9 mouse cellular contexts compared by ENCODE assay signal in genomic region chr13:78200407-78200806, GRCm38 (mm10). TPM values are rescaled to one million over a fixed set of nuclear protein-coding genes. Genes with fewer than 3 reads are reported as not detected.
DNase-seq lines count a peak whose midpoint lies in the region; ATAC-seq and TF ChIP-seq lines count a peak whose summit lies in the region.
"Had no signal": no experiment of that assay in that cellular context is flagged by ENCODE, and none has a peak within 500 bp of the region (broad histone marks: within the 10 kb centered on the region; RNA-seq: fewer than 3 reads in every experiment).

No protein-coding gene starts in this region.

- no peak overlapping the region for H3K27ac ChIP-seq in brown adipose tissue, adult 24 weeks (replicated peaks; ENCODE audit: low read depth, low read length)
- H3K27ac ChIP-seq in forebrain, embryonic 13.5 days = peak overlapping the region; percentile 100
- H3K27ac ChIP-seq in midbrain, embryonic 14.5 days (replicated peaks; ENCODE audit: low read depth, low read length) = peak overlapping the region; percentile 100
- H3K27ac ChIP-seq: macrophage had no signal

- H3K36me3 ChIP-seq in forebrain, embryonic 13.5 days (ENCODE audit: poor library complexity, severe bottlenecking) = peaks cover 4% of the 10 kb centered on the region
- peaks cover under 1% of the 10 kb centered on the region for H3K36me3 ChIP-seq in midbrain, embryonic 14.5 days (ENCODE audit: control insufficient read depth, insufficient read depth, low read length)

- H3K4me2 ChIP-seq in forebrain, embryonic 13.5 days = peak overlapping the region; percentile 78
- peak overlapping the region; percentile 82 for H3K4me2 ChIP-seq in midbrain, embryonic 14.5 days (ENCODE audit: low read length)

- WGBS in lung, adult 2 months = 2% methylated on average over 9 of the region's 9 CpGs
- 0% methylated on average over 9 of the region's 9 CpGs for WGBS in forebrain, embryonic 13.5 days
- 0% methylated on average over 9 of the region's 9 CpGs for WGBS in midbrain, embryonic 14.5 days

- no peaks in the 10 kb centered on the region for H3K4me1 ChIP-seq in lung, adult 2 months (ENCODE audit: control insufficient read depth, insufficient read depth, low read length)
- no peaks in the 10 kb centered on the region for H3K4me1 ChIP-seq in brown adipose tissue, adult 24 weeks (ENCODE audit: control insufficient read depth, insufficient read depth, insufficient read length, low read length)
- H3K4me1 ChIP-seq in forebrain, embryonic 13.5 days = peaks cover 15% of the 10 kb centered on the region
- peaks cover 5% of the 10 kb centered on the region for H3K4me1 ChIP-seq in midbrain, embryonic 14.5 days (ENCODE audit: control insufficient read depth, insufficient read depth, low read length)

- peak overlapping the region; percentile 100 for H3K9ac ChIP-seq in forebrain, embryonic 13.5 days
- peak overlapping the region; percentile 100; the same call in 1 of the 2 replicates for H3K9ac ChIP-seq in midbrain, embryonic 14.5 days (replicated peaks; ENCODE audit: low read length)

- H3K27me3 ChIP-seq in forebrain, embryonic 13.5 days = peaks cover 15% of the 10 kb centered on the region
- no peaks in the 10 kb centered on the region for H3K27me3 ChIP-seq in midbrain, embryonic 14.5 days (ENCODE audit: control insufficient read depth, insufficient read depth, low read length)

- TF ChIP-seq POLR2A in lung, adult 2 months (IDR thresholded peaks at IDR 0.05; ENCODE audit: borderline replicate concordance, extremely low read depth, low read depth, low read length) = no peak

- DNase-seq in lung, adult 2 months = no peak
- no peak for DNase-seq in lung, postnatal 14 days
- DNase-seq in layer of hippocampus, postnatal 14 days (ENCODE audit: low spot score in 2 of 2) = peak; percentile 59 to 82
- DNase-seq in midbrain, embryonic 14.5 days = peak; percentile 95
- no peak for DNase-seq in urinary bladder, adult 2 months (ENCODE audit: low spot score)

- H3K9me3 ChIP-seq in forebrain, embryonic 13.5 days (replicated peaks) = no peaks in the 10 kb centered on the region
- H3K9me3 ChIP-seq in midbrain, embryonic 14.5 days (ENCODE audit: control insufficient read depth, low read length) = no peaks in the 10 kb centered on the region

- peak; percentile 56 for ATAC-seq in forebrain, embryonic 13.5 days
- peak; percentile 65 for ATAC-seq in midbrain, embryonic 14.5 days (ENCODE audit: low FRiP score, low TSS enrichment)
- no peak for ATAC-seq in monocyte, adult 5-6 weeks (replicated peaks; ENCODE audit: insufficient number of reproducible peaks, low FRiP score, low TSS enrichment, poor library complexity, severe bottlenecking)

- TF ChIP-seq CTCF in lung, adult 2 months (IDR thresholded peaks at IDR 0.05; ENCODE audit: insufficient read depth, low read length) = no peak

- H3K4me3 ChIP-seq in lung, adult 2 months (replicated peaks; ENCODE audit: extremely low read depth, low read depth, low read length) = peak overlapping the region; percentile 46
- peak overlapping the region; percentile 16 for H3K4me3 ChIP-seq in brown adipose tissue, adult 24 weeks (ENCODE audit: insufficient read depth, low read depth, low read length)
- peak overlapping the region; percentile 95 for H3K4me3 ChIP-seq in forebrain, embryonic 13.5 days
- H3K4me3 ChIP-seq in midbrain, embryonic 14.5 days (replicated peaks; ENCODE audit: low read depth, low read length) = peak overlapping the region; percentile 87

RNA-seq across cellular contexts. Expression of gene Nr2f1, which starts 0.8 kb away (rescaled TPM):
- 26.7 and 30.7 TPM in 2 replicates for polyA plus RNA-seq in lung, adult 2 months (2012; rRNA removed)
- 1.1 and 1.2 TPM in 2 replicates for polyA plus RNA-seq in brown adipose tissue, adult 24 weeks (2012; ENCODE audit: insufficient read depth, insufficient read length, missing spikeins)
- 94.7 and 112 TPM in 2 replicates for polyA plus RNA-seq in forebrain, embryonic 13.5 days (2015; fragmentation: Nextera tagmentation; extraction: Ambion mirVana)
- total RNA-seq in layer of hippocampus, postnatal 14 days (2021) = 100 to 1,000 TPM; 100 to 110 TPM
- 67.5 and 72.4 TPM in 2 replicates for polyA plus RNA-seq in midbrain, embryonic 14.5 days (2014; fragmentation: Nextera tagmentation; extraction: Ambion mirVana)
- total RNA-seq in monocyte, adult 5-6 weeks (2017) = not detected in 3 replicates
- 15.6 and 19.4 TPM in 2 replicates for polyA plus RNA-seq in urinary bladder, adult 2 months (2012; rRNA removed)
- polyA plus RNA-seq: macrophage had no signal

Comparison
In these comparisons a context has a peak if more than half of its experiments do, and no peak if none do; other contexts are left out.
1. DNase-seq: peak in layer of hippocampus, postnatal 14 days (2 of 2) and midbrain, embryonic 14.5 days (single experiment); none in lung, adult 2 months (single experiment), lung, postnatal 14 days (single experiment) and urinary bladder, adult 2 months (single experiment).
2. H3K4me3 ChIP-seq: peak in every context shown above with its lines; median percentile 95 in forebrain, embryonic 13.5 days; 87 in midbrain, embryonic 14.5 days; 46 in lung, adult 2 months; 16 in brown adipose tissue, adult 24 weeks.